Mouse (Mus musculus): ENCODE results near the gene Zfp839.

- TF ChIP-seq CTCF (IDR thresholded peaks at IDR 0.05; ENCODE audit: low read depth) (no peak), EP300 (IDR thresholded peaks at IDR 0.05; ENCODE audit: low read depth) (no peak)
Measured at GRCm38 (mm10) chr12:110813132-110813531, 36.9 kb upstream of the Zfp839 start.

Measured in liver, postnatal 0 days (tissue).